Mouse (Mus musculus) cortical plate, adult 2 months (tissue): ENCODE data around the gene Rnaseh2b.

Source experiments
- CTCF ChIP-seq: fragments of 200-500 bp; IDR thresholded peaks from 2 replicates; pipeline ENCODE4 v1.5.1; 2011; ENCODE audit warnings: mild to moderate bottlenecking, control low read depth, low read length; ENCODE audit not compliant: insufficient read depth; ENCODE audit errors: extremely low read depth
- POLR2A ChIP-seq: fragments of 200-500 bp; IDR thresholded peaks from 2 replicates; pipeline ENCODE4 v1.6.1; 2011; ENCODE audit warnings: mild to moderate bottlenecking, low read length, control low read depth; ENCODE audit not compliant: insufficient read depth; ENCODE audit errors: extremely low read depth

DNA sequence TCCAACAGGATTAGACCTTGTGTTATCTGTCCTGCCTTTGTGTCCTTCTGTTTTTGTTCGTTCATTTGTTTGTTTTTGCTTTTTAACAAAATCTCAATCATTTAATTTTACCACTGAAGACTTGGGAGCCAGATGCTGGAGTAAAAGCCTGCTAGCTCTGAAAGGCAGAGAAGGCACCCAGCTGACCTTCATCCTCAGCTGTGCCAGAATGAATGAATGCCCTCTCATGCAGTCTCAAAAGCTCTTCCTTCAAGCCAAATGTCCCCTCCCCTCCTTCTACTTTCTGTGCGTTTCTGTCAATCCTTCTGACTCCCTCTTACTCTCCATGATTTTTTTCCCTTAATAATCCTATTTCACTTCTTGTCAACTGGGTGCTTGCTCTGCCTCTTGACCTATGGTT, 34.8 kb downstream of the Rnaseh2b start:
- TF ChIP-seq POLR2A (no peak), CTCF (no peak)
